Mouse (Mus musculus) left cerebral cortex, adult 9 months (tissue): ENCODE results near the gene Vmn2r78.
"Not testable (repeated sequence)": the region's sequence is repeated elsewhere in the genome, so short reads cannot be mapped to it uniquely, and the experiment has no call there.

Source experiments
- DNase-seq, 2 experiments: peaks; one replicate each; pipeline ENCODE4 v3.0.0; 2022; ENCODE audit warnings: low spot score in 2 of 2

The Vmn2r78 gene

GRCm38 (mm10) chr7:86914794-86915193 is at the start of gene Vmn2r78:
Gene Vmn2r78 (plus strand): TSS chr7:86915094.
- not testable (repeated sequence) for DNase-seq

DNA sequence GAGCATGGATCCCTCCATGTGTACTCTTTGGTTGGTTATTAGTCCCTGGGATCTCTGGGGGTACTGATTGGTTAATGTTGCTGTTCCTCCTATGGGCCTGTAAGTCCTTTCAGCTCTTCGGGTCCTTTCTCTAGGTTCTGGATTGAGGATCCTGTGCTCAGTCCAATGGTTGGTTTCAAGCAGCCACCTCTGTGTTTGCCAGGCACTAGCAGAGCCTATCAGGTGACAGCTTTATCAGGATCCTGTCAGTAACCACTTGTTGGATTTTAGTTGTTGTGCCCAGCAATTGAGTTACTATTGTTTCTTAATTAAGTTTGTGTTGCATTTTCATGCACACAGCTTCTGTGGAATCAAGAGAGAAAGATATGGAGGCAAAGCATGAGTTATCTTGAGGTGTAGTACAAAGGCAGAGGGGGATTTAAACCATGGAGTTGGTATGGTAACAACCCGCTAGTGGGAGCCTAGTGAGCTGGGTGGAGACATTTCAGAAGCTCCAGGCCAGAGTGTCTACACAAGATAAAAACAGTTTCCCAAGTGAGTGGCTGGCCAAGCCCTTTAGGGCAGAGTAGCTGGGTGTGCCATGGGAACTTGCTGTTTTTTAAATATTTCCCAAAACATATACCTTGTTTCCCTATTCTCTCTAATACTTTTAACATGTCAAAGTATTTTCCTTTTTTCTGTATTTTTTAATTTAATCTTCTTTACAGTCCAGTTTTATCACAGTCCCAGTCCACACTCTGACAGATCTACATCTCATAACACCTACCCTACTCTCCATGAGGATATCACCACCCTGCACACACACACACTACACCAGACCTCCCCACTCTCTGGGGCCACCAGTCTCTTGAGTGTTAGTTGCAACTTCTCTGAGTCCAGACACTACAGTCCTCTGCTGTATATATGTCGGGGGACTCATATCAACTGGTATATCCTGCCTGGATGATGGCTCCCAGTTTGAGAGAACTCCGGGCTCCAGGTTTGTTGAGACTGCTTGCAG is 25.1 kb upstream of the Vmn2r78 start:
- no peak for DNase-seq

DNA sequence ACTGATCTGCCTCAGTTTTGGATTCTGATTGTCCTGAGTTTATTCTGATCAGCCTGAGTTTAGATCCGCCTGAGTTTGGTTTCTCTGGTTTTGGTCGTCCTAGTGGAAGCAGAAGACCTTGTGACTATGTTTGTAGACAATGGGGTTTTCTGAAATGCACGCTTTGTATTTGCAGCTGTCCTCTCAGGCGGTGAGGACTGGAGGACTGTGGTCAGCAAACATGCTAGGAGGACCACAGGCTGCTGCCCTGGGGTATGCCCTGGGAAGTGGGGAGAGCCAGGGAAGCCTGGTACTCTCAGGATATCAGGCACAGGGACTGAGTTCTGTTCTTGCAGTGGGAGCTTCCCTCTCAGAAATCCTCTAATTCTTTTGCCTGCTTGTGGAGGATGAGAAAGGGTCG is 22.4 kb downstream of the Vmn2r78 start:
- no peak for DNase-seq

- DNase-seq: no peak
These were observed 79.8 kb downstream of the Vmn2r78 start for GRCm38 (mm10) chr7:86994700-86995099.

DNA sequence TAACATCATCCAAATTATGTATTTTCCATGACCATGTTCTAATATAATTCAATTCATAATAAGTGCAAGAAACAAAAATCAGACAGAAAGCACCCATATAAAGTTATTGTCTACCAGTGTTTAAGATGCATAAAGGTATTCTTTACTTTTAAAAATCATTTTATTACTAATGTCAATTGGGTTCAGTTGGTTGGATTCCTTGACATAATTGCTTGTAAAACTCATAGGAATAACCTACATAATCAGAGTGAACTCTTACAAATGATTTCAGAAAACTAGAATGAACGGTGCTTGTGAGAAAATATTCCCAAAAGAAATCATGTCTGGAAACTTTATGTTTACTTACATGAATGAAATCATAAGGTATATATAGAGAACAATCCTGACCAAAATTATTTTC is 80.9 kb downstream of the Vmn2r78 start, which contains the start of gene Vmn2r79:
Gene Vmn2r79, plus strand, starts transcription at position 301 of the 400 bp plus-strand sequence.
- not testable (repeated sequence) for DNase-seq
